Mouse (Mus musculus) ES-E14 (cell line): ENCODE results near the gene Tpd52l1.

ENCODE experiments used
- HCFC1 ChIP-seq: IDR thresholded peaks from 2 replicates; pipeline ENCODE4 v1.6.1; 2012; ENCODE audit warnings: low read length, inconsistent platforms, borderline replicate concordance; ENCODE audit not compliant: insufficient read depth
- ZNF384 ChIP-seq: IDR thresholded peaks from 2 replicates; pipeline ENCODE4 v1.6.1; 2012; ENCODE audit warnings: low read depth, low read length, inconsistent platforms

DNA sequence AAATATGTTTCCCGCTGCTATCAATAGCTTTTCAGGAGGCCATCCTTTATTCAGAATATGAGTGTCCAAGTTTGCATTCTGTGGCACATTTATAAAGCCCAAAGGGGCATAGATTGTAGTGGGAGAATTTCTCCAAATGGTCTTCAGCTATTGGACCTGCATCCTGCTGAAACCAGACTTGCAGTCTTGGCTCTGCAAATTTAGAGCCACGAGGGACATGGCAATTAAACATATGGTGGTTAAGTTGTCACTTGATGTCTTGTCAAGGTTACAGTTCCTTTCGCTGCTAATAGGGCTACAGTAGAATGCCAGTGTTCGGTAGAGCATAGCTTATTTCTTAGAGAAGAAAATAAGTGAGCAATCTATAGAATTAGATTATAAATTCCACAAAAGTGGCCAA lies 148.7 kb downstream of the Tpd52l1 start:
- TF ChIP-seq HCFC1 (no peak), ZNF384 (no peak)
